Mouse (Mus musculus) spleen, adult 2 months (tissue): ENCODE results near the gene Prkag1.

Source experiments
- CTCF ChIP-seq: fragments of 200-500 bp; IDR thresholded peaks from 2 replicates; pipeline ENCODE4 v1.5.1; 2011; ENCODE audit warnings: mild to moderate bottlenecking, inconsistent platforms; ENCODE audit not compliant: insufficient read depth, insufficient read length, insufficient replicate concordance; ENCODE audit errors: extremely low read depth
- POLR2A ChIP-seq: fragments of 200-500 bp; IDR thresholded peaks from 2 replicates; pipeline ENCODE4 v1.6.1; 2011; ENCODE audit warnings: low read depth, low read length, inconsistent platforms

GRCm38 (mm10) chr15:98867321-98867720, 36.0 kb upstream of the Prkag1 start:
- TF ChIP-seq CTCF: no peak
- no peak for TF ChIP-seq POLR2A
